Mouse (Mus musculus) G1E (cell line): ENCODE results near the gene Podxl2.

Source experiments
- CTCF ChIP-seq: IDR thresholded peaks from 2 replicates; pipeline ENCODE4 v1.5.1; 2012; ENCODE audit warnings: low read depth, low read length, inconsistent platforms, mixed read lengths
- GATA1 ChIP-seq: IDR thresholded peaks from 2 replicates; pipeline ENCODE4 v1.6.1; 2012; ENCODE audit warnings: borderline replicate concordance, low read length, inconsistent platforms, mixed read lengths
- GATA2 ChIP-seq: IDR thresholded peaks from 2 replicates; pipeline ENCODE4 v1.6.1; 2012; ENCODE audit warnings: low read depth, low read length, inconsistent platforms, borderline replicate concordance
- POLR2AphosphoS5 ChIP-seq: IDR thresholded peaks from 2 replicates; pipeline ENCODE4 v1.6.1; 2012; ENCODE audit warnings: low read depth, low read length, inconsistent platforms; ENCODE audit not compliant: insufficient replicate concordance
- TAL1 ChIP-seq: conservative IDR thresholded peaks from 2 replicates; pipeline ENCODE4 v1.6.1; 2012; ENCODE audit warnings: low read depth, low read length, inconsistent platforms, mixed read lengths

DNA sequence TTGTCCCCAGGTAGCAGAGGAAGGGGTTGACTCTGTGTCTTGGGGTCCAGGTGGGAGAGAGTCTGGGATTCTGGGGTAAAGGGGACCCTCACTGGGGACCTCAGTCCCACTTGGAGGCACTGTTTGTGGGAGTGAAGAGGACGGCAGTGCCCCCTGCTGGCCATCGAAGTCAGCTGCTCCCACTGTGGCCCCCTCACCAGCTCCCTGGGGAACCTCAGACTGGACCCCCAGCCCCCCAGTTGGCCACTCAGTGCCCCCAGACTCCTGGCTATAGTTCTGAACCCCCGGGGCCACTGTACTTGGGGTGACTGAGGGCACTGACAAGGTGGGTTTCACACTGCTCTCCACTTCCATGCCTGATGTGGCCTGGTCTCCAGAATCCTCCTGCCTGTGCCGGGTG is 25.6 kb downstream of the Podxl2 start:
- TF ChIP-seq CTCF (peak; percentile 58), GATA1 (no peak), POLR2AphosphoS5 (no peak), TAL1 (no peak), GATA2 (no peak)
